Mouse (Mus musculus): Measurements from ENCODE around the gene Stk35.
"Not testable (repeated sequence)": the region's sequence is repeated elsewhere in the genome, so short reads cannot be mapped to it uniquely, and the experiment has no call there.

Gene Stk35

GRCm38 (mm10) chr2:129834221-129834620 lies 33.9 kb downstream of the Stk35 start:
- no peak for DNase-seq (ENCODE audit: low read depth in 2 of 2, low spot score in 2 of 2)

- DNase-seq (ENCODE audit: low read depth in 2 of 2, low spot score in 2 of 2) = no peak
Observed at GRCm38 (mm10) chr2:129834881-129835280, 34.6 kb downstream of the Stk35 start.

- no peak for DNase-seq (ENCODE audit: low read depth in 2 of 2, low spot score in 2 of 2)
Observed at GRCm38 (mm10) chr2:129836921-129837320, 36.6 kb downstream of the Stk35 start.

GRCm38 (mm10) chr2:129838321-129838720 lies 38.0 kb downstream of the Stk35 start:
- no peak for DNase-seq (ENCODE audit: low read depth in 2 of 2, low spot score in 2 of 2)

GRCm38 (mm10) chr2:129845826-129846225 lies 45.5 kb downstream of the Stk35 start:
- DNase-seq (ENCODE audit: low read depth in 2 of 2, low spot score in 2 of 2) = no peak

- DNase-seq (ENCODE audit: low read depth in 2 of 2, low spot score in 2 of 2) = no peak
Observed at GRCm38 (mm10) chr2:129846501-129846900, 46.2 kb downstream of the Stk35 start.

GRCm38 (mm10) chr2:129849078-129849477 lies 48.8 kb downstream of the Stk35 start:
- DNase-seq (ENCODE audit: low read depth in 2 of 2, low spot score in 2 of 2) = not testable (repeated sequence)

GRCm38 (mm10) chr2:129851512-129851911 lies 51.2 kb downstream of the Stk35 start:
- DNase-seq (ENCODE audit: low read depth in 2 of 2, low spot score in 2 of 2) = no peak

GRCm38 (mm10) chr2:129863256-129863655 lies 62.9 kb downstream of the Stk35 start:
- no peak for DNase-seq (ENCODE audit: low read depth in 2 of 2, low spot score in 2 of 2)

- DNase-seq (ENCODE audit: low read depth in 2 of 2, low spot score in 2 of 2) = no peak
Observed at GRCm38 (mm10) chr2:129864958-129865357, 64.6 kb downstream of the Stk35 start.

- no peak for DNase-seq (ENCODE audit: low read depth in 2 of 2, low spot score in 2 of 2)
Observed at GRCm38 (mm10) chr2:129869151-129869550, 68.8 kb downstream of the Stk35 start.

- no peak for DNase-seq (ENCODE audit: low read depth in 2 of 2, low spot score in 2 of 2)
Observed at GRCm38 (mm10) chr2:129871246-129871645, 70.9 kb downstream of the Stk35 start.

GRCm38 (mm10) chr2:129872071-129872470 lies 71.8 kb downstream of the Stk35 start:
- DNase-seq (ENCODE audit: low read depth in 2 of 2, low spot score in 2 of 2) = no peak

GRCm38 (mm10) chr2:129873489-129873888 lies 73.2 kb downstream of the Stk35 start:
- DNase-seq (ENCODE audit: low read depth in 2 of 2, low spot score in 2 of 2) = peak; percentile 56 to 73

- no peak for DNase-seq (ENCODE audit: low read depth in 2 of 2, low spot score in 2 of 2)
Observed at GRCm38 (mm10) chr2:129874084-129874483, 73.8 kb downstream of the Stk35 start.

GRCm38 (mm10) chr2:129874509-129875095 lies 74.3 kb downstream of the Stk35 start:
- DNase-seq (ENCODE audit: low read depth in 2 of 2, low spot score in 2 of 2) = no peak

- DNase-seq (ENCODE audit: low read depth in 2 of 2, low spot score in 2 of 2) = no peak
Observed at GRCm38 (mm10) chr2:129876935-129877334, 76.6 kb downstream of the Stk35 start.

- no peak for DNase-seq (ENCODE audit: low read depth in 2 of 2, low spot score in 2 of 2)
Observed at GRCm38 (mm10) chr2:129879817-129880216, 79.5 kb downstream of the Stk35 start.

GRCm38 (mm10) chr2:129880226-129880625 lies 79.9 kb downstream of the Stk35 start:
- no peak for DNase-seq (ENCODE audit: low read depth in 2 of 2, low spot score in 2 of 2)

- DNase-seq (ENCODE audit: low read depth in 2 of 2, low spot score in 2 of 2) = no peak
Observed at GRCm38 (mm10) chr2:129881886-129882285, 81.6 kb downstream of the Stk35 start.
